Mouse (Mus musculus) layer of hippocampus, adult 2 months (tissue): Measurements from ENCODE around the gene Ptprd. TPM values are rescaled to one million over a fixed set of nuclear protein-coding genes. Genes with fewer than 3 reads are reported as not detected.
A peak's percentile ranks its signal among the peaks of the same experiment; 100 is the strongest.

Source experiments
- DNase-seq, 2 experiments: peaks; one replicate each; pipeline ENCODE4 v3.0.0; 2022; ENCODE audit warnings: low spot score in 2 of 2
- H3K27ac ChIP-seq: fragments of 200-600 bp; 2 replicates; pipeline ENCODE4 v1.8.1; 2022
- H3K4me3 ChIP-seq: fragments of 200-600 bp; 2 replicates; pipeline ENCODE4 v1.8.1; 2022; ENCODE audit warnings: mild to moderate bottlenecking
- CTCF ChIP-seq: fragments of 200-600 bp; conservative IDR thresholded peaks from 2 replicates; pipeline ENCODE4 v1.8.1; 2022; ENCODE audit warnings: antibody characterized with exemption, mild to moderate bottlenecking, moderate library complexity
- total RNA-seq, 2 experiments: library from RNA; stranded (reverse); gene quantifications; 2 replicates each; pipeline ENCODE4 v1.2.3; 2021

The Ptprd gene
- total RNA-seq, 2 experiments from 2014 or later, result 153 to 172 TPM

GRCm38 (mm10) chr4:77251188-77251587 is 960.6 kb downstream of the Ptprd start:
- DNase-seq, result no peak
- H3K27ac ChIP-seq, result no peak overlapping the region
- no peak for TF ChIP-seq CTCF
- no peak overlapping the region for H3K4me3 ChIP-seq

- no peak for TF ChIP-seq CTCF
- Histone ChIP-seq H3K4me3 (no peak overlapping the region), H3K27ac (no peak overlapping the region)
- no peak for DNase-seq
These were observed 962.0 kb downstream of the Ptprd start for GRCm38 (mm10) chr4:77249801-77250200.

- TF ChIP-seq CTCF, result no peak
- H3K4me3 ChIP-seq, result no peak overlapping the region
- no peak for DNase-seq
These were observed 962.8 kb downstream of the Ptprd start for GRCm38 (mm10) chr4:77248918-77249317.

GRCm38 (mm10) chr4:77241852-77242455 is 969.8 kb downstream of the Ptprd start:
- DNase-seq, result no peak
- H3K27ac ChIP-seq, result no peak overlapping the region
- no peak overlapping the region for H3K4me3 ChIP-seq
- TF ChIP-seq CTCF, result no peak

More at GRCm38 (mm10) chr4:77248918-77249317, 962.8 kb downstream of the Ptprd start:
- no peak overlapping the region for H3K27ac ChIP-seq

GRCm38 (mm10) chr4:77238144-77238543 is 973.6 kb downstream of the Ptprd start:
- Histone ChIP-seq H3K27ac (no peak overlapping the region), H3K4me3 (no peak overlapping the region)
- no peak for DNase-seq
- TF ChIP-seq CTCF, result no peak

- no peak overlapping the region for H3K4me3 ChIP-seq
- TF ChIP-seq CTCF, result no peak
- no peak for DNase-seq
- H3K27ac ChIP-seq, result no peak overlapping the region
These were observed 978.5 kb downstream of the Ptprd start for GRCm38 (mm10) chr4:77233243-77233642.

- no peak for DNase-seq
- TF ChIP-seq CTCF, result no peak
- no peak overlapping the region for H3K4me3 ChIP-seq
- H3K27ac ChIP-seq, result no peak overlapping the region
These were observed 1042.9 kb downstream of the Ptprd start for GRCm38 (mm10) chr4:77168866-77169265.

GRCm38 (mm10) chr4:77157601-77158000 is 1054.2 kb downstream of the Ptprd start:
- H3K4me3 ChIP-seq, result no peak overlapping the region
- DNase-seq, result no peak
- no peak for TF ChIP-seq CTCF
- H3K27ac ChIP-seq, result no peak overlapping the region

- TF ChIP-seq CTCF, result no peak
- Histone ChIP-seq H3K27ac (no peak overlapping the region; the same call in 1 of the 2 replicates), H3K4me3 (no peak overlapping the region)
- peak; percentile 46 to 77 for DNase-seq
These were observed 1056.2 kb downstream of the Ptprd start for GRCm38 (mm10) chr4:77155561-77155960.

GRCm38 (mm10) chr4:77155037-77155436 is 1056.7 kb downstream of the Ptprd start:
- H3K27ac ChIP-seq, result no peak overlapping the region; the same call in 1 of the 2 replicates
- DNase-seq, result no peak
- H3K4me3 ChIP-seq, result no peak overlapping the region
- TF ChIP-seq CTCF, result no peak

GRCm38 (mm10) chr4:77124852-77125251 is 1086.9 kb downstream of the Ptprd start:
- Histone ChIP-seq H3K4me3 (no peak overlapping the region), H3K27ac (no peak overlapping the region)
- no peak for DNase-seq
- TF ChIP-seq CTCF, result no peak

GRCm38 (mm10) chr4:77110894-77111293 is 1100.9 kb downstream of the Ptprd start:
- TF ChIP-seq CTCF, result no peak
- DNase-seq, result no peak
- Histone ChIP-seq H3K27ac (no peak overlapping the region), H3K4me3 (no peak overlapping the region)

GRCm38 (mm10) chr4:77107291-77107690 is 1104.5 kb downstream of the Ptprd start:
- TF ChIP-seq CTCF, result no peak
- Histone ChIP-seq H3K4me3 (no peak overlapping the region), H3K27ac (no peak overlapping the region)
- DNase-seq, result no peak

GRCm38 (mm10) chr4:77083165-77083564 is 1128.6 kb downstream of the Ptprd start:
- peak; percentile 70 for TF ChIP-seq CTCF
- Histone ChIP-seq H3K27ac (no peak overlapping the region), H3K4me3 (no peak overlapping the region)
- DNase-seq, result peak; percentile 49 to 63
